Mouse (Mus musculus): ENCODE results near the gene Peli2. TPM values are rescaled to one million over a fixed set of nuclear protein-coding genes. Genes with fewer than 3 reads are reported as not detected.

Gene Peli2
- total RNA-seq, 2 experiments from 2014 or later = 13.5 to 21.0 TPM

- no peak for DNase-seq (ENCODE audit: low spot score in 2 of 2)
- intact Hi-C loops (cut with DNase I) = no loop called here
These were observed 22.1 kb downstream of the Peli2 start for GRCm38 (mm10) chr14:48142696-48143095.

GRCm38 (mm10) chr14:48143141-48143540 lies 22.5 kb downstream of the Peli2 start:
- DNase-seq (ENCODE audit: low spot score in 2 of 2) = no peak
- intact Hi-C loops (cut with DNase I) = no loop called here

DNA sequence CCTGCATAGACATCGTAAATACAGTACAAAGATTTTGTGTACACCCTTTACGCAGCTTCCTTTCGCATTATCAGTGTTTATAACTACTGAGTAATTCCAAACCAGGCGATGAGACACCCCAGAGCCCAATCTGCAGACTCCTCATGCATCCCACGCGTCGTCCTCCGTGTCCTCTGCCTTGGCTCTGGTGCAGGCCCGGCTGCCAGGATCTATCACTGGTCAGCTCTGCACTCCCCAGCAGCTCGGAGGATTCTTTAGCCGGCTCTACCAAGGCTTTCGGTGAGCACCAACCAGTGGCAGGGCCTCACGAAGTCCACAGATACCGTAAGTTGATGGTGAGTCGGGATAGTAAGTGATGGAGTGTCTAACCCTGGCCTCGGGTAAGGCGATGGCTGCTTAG lies 23.7 kb downstream of the Peli2 start:
- intact Hi-C loops (cut with DNase I) = no loop called here
- DNase-seq (ENCODE audit: low spot score in 2 of 2) = no peak

DNA sequence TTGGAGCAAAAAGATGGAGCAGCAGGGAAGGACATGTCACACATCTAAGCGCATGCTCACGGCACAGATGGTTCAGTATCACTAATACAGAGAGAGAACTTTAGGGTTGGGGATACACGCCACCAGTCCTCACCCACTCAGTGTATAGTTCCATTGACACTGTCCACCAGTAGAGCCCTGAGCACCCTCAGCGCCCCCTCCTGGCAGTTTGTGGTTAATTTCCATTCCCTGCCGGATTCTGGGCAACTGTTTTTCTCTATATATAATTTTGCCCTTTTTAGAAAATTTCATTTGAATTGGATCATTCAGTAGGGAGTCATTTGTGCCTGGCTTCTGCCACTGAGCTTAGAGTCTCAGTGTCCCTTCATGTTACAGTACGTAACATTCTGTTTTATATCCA lies 27.1 kb downstream of the Peli2 start:
- no peak for DNase-seq (ENCODE audit: low spot score in 2 of 2)

GRCm38 (mm10) chr14:48148615-48149014 lies 28.0 kb downstream of the Peli2 start:
- intact Hi-C loops (cut with DNase I) = no loop called here
- DNase-seq (ENCODE audit: low spot score in 2 of 2) = no peak

More for the DNA sequence above, 27.1 kb downstream of the Peli2 start:
- intact Hi-C loops (cut with DNase I) = no loop called here

GRCm38 (mm10) chr14:48149351-48149750 lies 28.7 kb downstream of the Peli2 start:
- DNase-seq (ENCODE audit: low spot score in 2 of 2) = no peak
- intact Hi-C loops (cut with DNase I) = no loop called here

DNA sequence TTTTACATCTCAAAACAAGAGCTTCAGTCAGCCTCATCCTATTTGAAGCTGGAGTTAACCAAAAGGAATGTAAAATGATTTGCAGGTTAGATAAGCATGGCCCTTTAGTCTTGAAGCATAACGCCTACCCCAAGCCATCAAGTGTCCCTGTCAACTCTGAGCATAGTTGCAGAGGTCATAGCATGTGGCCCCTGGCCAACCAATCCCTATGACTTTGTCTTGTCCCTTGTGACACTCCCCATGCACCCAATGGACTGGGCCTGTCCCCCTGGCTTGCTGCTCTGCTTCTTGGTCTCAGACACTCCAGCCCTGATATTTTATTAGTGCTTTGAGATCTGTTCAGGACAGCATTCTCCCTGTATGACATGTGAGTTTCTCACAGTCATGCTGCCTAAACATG lies 30.3 kb downstream of the Peli2 start:
- DNase-seq (ENCODE audit: low spot score in 2 of 2) = no peak
- intact Hi-C loops (cut with DNase I) = no loop called here

GRCm38 (mm10) chr14:48151554-48151953 lies 30.9 kb downstream of the Peli2 start:
- intact Hi-C loops (cut with DNase I) = no loop called here
- DNase-seq (ENCODE audit: low spot score in 2 of 2) = no peak

DNA sequence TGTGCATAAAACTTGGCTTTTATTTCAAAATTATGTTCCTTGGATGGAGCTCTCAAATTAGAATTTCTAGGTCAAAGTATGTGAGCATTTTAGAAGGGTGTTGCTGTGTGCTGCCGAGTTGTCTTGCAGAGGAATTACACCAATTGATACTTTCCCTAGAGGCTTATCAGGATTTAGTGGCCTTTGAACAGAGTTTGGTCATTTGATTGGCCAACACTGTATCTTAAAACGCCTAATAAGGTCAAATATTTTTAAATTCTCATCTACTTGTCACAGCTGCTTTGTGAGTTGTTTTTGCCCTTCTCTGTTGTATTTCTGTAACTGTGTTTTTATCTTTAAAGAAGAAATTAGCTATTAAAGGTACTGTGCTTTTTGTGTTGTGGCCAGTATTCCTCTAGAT lies 32.4 kb downstream of the Peli2 start:
- intact Hi-C loops (cut with DNase I) = no loop called here
- no peak for DNase-seq (ENCODE audit: low spot score in 2 of 2)

DNA sequence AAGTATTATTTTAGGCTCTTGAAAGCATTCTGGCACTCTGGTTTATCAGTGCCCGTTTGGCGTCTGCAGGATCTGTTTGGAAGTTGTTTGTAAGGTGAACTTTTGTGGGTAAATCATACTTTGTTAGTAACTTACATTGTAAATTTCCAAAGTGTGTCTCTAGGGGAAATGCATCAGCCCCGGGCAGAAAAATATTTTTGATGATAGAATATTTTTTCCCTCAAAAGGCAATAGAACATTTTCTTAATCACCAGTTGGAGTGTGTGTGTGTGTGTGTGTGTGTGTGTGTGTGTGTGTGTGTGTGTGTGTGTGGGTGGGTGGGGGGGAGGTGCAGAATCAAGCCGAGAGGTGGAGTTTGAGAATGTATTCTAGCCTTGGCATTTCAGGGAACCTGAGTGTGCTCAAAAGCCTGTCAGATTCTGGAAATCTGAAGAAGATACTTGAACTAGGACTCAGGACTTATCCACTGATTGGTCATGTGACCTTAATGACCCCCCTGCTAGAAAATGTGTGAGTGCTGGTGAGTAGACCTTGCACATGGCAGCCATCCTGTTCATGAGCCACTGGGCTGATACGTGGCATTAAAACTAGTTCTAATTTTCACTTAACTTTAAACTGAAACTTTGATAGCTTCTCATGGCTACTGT lies 33.4 kb downstream of the Peli2 start:
- intact Hi-C loops (cut with DNase I) = no loop called here
- no peak for DNase-seq (ENCODE audit: low spot score in 2 of 2)

GRCm38 (mm10) chr14:48154641-48155040 lies 34.0 kb downstream of the Peli2 start:
- DNase-seq (ENCODE audit: low spot score in 2 of 2) = no peak
- intact Hi-C loops (cut with DNase I) = no loop called here

DNA sequence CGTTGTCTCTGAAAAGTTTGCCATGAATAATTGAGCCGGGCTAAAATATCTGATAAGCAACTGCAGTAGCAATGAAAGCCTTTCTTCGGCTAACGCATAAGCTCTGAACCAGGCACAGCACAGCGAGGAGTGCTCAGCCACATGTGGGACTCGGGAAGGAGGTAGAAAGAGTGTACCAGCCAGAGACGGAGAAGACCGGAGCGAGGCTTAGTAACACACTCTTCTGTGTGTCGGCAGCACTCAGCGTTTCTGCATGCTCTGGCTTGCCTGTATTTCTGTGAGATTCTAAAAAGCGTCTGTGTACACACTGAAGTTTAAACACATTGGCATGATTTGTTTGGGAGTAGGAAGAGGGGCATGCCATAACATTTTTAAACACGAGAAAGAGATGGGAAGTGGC lies 34.5 kb downstream of the Peli2 start:
- no peak for DNase-seq (ENCODE audit: low spot score in 2 of 2)
- intact Hi-C loops (cut with DNase I) = no loop called here

DNA sequence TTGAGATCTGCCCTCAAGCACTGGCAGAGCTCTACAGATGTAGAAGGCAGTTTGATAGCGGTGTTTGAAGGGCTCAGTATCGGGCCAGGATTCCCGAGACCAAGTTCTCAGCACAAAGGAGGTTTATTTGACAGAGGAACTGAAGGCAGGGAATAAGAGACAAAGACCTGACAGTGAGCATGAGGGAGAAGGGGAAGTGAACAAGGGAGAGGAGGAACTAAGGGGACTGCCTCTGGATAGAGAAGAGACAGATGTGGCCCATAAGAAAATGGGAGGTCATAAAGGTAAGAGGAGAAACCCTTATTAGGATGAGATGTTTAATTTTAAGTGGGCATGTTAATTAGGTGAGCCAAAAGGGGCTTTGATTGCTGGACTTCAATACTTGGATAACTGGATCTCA lies 36.5 kb downstream of the Peli2 start:
- DNase-seq (ENCODE audit: low spot score in 2 of 2) = no peak
- intact Hi-C loops (cut with DNase I) = no loop called here

DNA sequence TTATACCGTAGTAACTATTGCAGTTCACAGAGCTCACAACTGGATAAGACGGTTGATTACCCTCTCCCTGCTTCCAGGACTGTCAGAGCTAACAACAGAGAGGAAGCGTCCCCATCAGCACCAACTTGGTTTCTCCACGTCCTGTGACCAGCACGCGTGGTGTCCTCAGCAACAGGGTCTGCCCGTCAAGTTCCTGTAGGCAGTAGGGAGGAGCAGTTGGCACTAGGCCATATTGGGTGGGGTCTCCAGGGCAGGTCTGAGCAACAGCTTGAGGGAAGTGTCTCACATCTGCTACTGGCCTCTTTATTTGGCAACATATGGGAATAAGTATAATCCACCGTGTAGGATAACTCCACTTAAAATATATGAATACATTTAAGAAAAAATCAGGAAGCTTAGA lies 37.2 kb downstream of the Peli2 start:
- no peak for DNase-seq (ENCODE audit: low spot score in 2 of 2)
- intact Hi-C loops (cut with DNase I) = no loop called here

DNA sequence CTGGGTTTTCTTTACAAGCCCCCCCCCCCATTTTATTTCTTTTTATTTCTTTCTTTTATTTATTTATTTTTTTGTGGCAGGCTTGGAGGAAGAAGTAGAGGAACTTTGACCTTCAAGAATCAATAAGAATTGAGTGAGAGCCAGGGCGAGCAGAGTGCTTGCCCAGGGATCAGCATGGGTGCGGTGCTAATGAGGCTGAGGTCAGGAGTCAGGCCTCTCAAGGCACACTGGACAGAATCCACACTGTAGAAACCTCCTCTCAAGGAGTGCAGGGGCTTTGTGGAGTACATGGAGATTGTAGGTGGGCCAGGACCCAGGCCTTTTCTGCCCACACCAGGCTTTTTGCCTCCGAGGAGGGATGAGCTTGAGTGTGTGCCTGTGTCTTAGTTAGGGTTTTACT lies 38.8 kb downstream of the Peli2 start:
- intact Hi-C loops (cut with DNase I) = no loop called here
- no peak for DNase-seq (ENCODE audit: low spot score in 2 of 2)

- intact Hi-C loops (cut with DNase I) = no loop called here
These were observed 41.8 kb downstream of the Peli2 start for GRCm38 (mm10) chr14:48162446-48162845.

GRCm38 (mm10) chr14:48164917-48165316 lies 44.3 kb downstream of the Peli2 start:
- no peak for DNase-seq (ENCODE audit: low spot score in 2 of 2)
- intact Hi-C loops (cut with DNase I) = no loop called here

More at GRCm38 (mm10) chr14:48162446-48162845, 41.8 kb downstream of the Peli2 start:
- peak in 1 of 2 experiments; percentile 32 for DNase-seq (ENCODE audit: low spot score in 2 of 2)

- intact Hi-C loops (cut with DNase I) = no loop called here
- no peak for DNase-seq (ENCODE audit: low spot score in 2 of 2)
These were observed 45.8 kb downstream of the Peli2 start for GRCm38 (mm10) chr14:48166396-48166795.

GRCm38 (mm10) chr14:48167020-48167419 lies 46.4 kb downstream of the Peli2 start:
- intact Hi-C loops (cut with DNase I) = no loop called here
- DNase-seq (ENCODE audit: low spot score in 2 of 2) = no peak

GRCm38 (mm10) chr14:48168116-48168515 lies 47.5 kb downstream of the Peli2 start:
- intact Hi-C loops (cut with DNase I) = no loop called here
- no peak for DNase-seq (ENCODE audit: low spot score in 2 of 2)

- DNase-seq (ENCODE audit: low spot score in 2 of 2) = no peak
- intact Hi-C loops (cut with DNase I) = no loop called here
These were observed 49.3 kb downstream of the Peli2 start for GRCm38 (mm10) chr14:48169970-48170369.

GRCm38 (mm10) chr14:48171268-48171667 lies 50.6 kb downstream of the Peli2 start:
- intact Hi-C loops (cut with DNase I) = no loop called here
- no peak for DNase-seq (ENCODE audit: low spot score in 2 of 2)

Data from left cerebral cortex, postnatal 25 days (tissue).